Mouse (Mus musculus): Measurements from ENCODE around the gene Zbtb24. TPM values are rescaled to one million over a fixed set of nuclear protein-coding genes. Genes with fewer than 3 reads are reported as not detected.
A peak's percentile ranks its signal among the peaks of the same experiment; 100 is the strongest.
"Not testable (repeated sequence)": the region's sequence is repeated elsewhere in the genome, so short reads cannot be mapped to it uniquely, and the experiment has no call there.

The Zbtb24 gene
- 10 to 100 TPM; 16.3 to 17.2 TPM for total RNA-seq (2021)
- long read RNA-seq, transcript Zbtb24-201 (7 exons, 2,844 nt) = major isoform, 7 of 8 reads
- long read RNA-seq, partial matches to known transcripts = 0 of 8 reads
- long read RNA-seq, other reads (novel, unspliced or antisense) = 1 of 8 reads

DNA sequence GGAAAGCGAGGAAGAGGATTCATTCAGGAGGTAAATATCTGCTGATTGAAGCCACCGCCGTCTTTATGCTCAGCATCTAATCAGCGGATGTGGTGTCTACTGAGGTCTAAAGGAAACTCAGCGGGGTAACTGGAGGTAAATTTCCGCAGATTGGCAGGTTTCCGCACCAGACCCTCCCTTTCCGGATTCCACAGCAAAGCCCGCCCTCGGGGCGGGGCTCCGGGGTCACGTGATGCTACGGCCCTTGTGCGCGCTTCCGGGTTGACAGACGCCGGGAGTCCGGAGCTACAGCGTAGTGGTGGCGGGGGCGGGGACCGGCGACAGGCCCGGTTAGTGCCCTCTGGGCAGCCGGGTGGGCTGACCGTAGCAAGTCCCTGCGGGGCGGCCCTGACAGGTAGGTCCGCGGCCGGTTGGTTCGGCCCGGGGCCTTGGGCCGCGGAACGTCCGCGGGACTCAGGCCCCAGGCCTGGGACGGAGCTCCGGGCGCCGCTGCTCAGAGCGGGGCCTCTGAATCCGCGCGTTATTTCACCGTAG is at the start of gene Zbtb24:
Gene Zbtb24 (plus strand): TSS at position 247 of the 534 bp plus-strand sequence.
- DNase-seq (ENCODE audit: low spot score in 2 of 2) = peak; percentile 93 to 95

- no peak for DNase-seq (ENCODE audit: low spot score in 2 of 2)
These were observed 49.1 kb upstream of the Zbtb24 start for GRCm38 (mm10) chr10:41401097-41401496.

DNA sequence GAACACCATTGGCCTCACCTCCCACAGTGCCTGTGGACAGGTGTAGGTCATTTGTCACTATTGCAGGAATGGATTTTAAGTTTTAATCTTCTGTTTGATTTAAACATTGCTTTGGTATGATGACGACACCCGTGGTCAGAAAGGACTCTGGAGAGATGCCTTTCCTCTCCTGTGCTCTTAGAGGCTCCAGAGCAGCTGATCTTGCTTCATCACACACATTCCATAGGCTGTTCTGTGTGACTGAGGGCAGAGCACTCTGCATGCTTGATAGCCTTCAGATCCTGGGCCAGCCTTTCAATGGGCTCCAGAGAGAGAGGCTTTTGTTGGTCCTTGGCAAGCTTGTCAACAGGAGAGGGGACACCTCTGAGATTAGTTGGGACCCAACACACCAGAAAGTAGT is 46.8 kb upstream of the Zbtb24 start:
- no peak for DNase-seq (ENCODE audit: low spot score in 2 of 2)

DNA sequence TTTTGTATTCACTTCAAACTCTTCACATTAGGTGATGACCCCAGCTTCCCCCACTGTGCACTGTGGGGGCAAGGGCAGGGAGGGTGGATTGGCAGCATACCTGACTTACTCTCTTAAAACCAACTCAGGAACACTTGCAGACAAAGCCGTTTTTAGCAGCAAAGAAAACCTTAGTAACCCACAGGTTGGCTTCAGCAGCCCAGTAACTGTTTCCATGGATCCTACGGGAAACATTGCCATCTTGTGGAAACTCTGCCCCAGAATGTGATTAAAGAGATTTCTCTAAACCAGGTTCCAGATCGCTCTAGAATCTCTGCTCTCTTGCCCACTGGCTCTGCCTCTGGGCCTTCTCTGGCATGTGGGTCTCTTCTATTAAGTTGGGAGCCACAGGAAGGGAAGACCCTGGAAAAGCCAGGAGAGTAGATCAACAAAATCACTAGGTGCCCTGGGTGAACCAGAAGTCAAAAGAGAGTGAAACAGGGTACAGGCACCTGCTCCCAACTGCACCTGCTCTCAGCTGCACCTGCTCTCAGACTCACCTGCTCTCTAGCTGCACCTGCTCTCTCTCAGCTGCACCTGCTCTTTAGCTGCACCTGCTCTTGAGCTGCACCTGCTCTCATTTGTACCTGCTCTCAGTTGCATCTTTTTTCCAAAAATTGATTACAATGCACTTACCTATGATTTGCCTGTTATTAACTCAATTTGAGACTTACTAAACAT is 46.1 kb upstream of the Zbtb24 start:
- DNase-seq (ENCODE audit: low spot score in 2 of 2) = peak; percentile 27 to 39

DNA sequence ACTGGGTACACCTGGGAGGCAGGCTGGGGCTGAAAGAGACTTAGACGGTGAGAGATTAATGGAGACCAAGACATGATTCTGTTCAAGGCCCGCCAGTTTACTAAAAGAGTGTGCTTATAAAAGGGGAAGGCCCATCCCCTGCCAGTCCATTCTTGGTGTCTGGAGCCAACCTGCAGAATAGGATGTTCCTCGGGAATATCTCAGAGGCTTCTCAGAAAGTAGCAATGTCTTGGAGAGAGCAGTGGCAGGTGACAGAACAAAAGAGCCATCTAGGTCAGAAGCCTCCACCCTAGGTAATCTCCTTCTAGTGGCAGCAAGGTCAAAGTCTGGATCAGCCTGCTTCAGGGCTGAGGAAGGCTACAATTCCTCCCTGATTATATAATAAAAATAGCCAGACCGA is 40.0 kb upstream of the Zbtb24 start:
- not testable (repeated sequence) for DNase-seq (ENCODE audit: low spot score in 2 of 2)

DNA sequence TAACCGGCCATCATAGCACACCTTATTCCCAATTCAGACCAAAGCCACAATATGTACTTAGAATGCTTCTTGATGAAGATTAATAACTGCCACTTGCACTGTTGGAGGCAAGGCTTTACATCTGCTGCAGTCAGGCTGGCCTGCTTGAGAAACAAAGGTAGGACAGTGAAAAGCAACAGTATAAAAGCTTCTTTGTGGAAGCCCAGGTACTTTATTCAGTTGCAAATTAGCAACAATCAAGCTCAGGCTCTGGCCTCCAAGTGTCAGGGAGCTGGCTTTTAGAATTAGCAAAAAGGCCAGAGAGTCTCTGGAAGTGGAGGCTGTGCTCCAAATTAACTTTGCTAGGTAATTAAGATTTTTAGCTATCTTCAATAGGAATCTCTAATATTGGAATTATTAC is 39.4 kb upstream of the Zbtb24 start:
- not testable (repeated sequence) for DNase-seq (ENCODE audit: low spot score in 2 of 2)

GRCm38 (mm10) chr10:41413471-41413870 is 36.7 kb upstream of the Zbtb24 start:
- not testable (repeated sequence) for DNase-seq (ENCODE audit: low spot score in 2 of 2)

- DNase-seq (ENCODE audit: low spot score in 2 of 2) = not testable (repeated sequence)
These were observed 34.8 kb upstream of the Zbtb24 start for GRCm38 (mm10) chr10:41415368-41415767.

DNA sequence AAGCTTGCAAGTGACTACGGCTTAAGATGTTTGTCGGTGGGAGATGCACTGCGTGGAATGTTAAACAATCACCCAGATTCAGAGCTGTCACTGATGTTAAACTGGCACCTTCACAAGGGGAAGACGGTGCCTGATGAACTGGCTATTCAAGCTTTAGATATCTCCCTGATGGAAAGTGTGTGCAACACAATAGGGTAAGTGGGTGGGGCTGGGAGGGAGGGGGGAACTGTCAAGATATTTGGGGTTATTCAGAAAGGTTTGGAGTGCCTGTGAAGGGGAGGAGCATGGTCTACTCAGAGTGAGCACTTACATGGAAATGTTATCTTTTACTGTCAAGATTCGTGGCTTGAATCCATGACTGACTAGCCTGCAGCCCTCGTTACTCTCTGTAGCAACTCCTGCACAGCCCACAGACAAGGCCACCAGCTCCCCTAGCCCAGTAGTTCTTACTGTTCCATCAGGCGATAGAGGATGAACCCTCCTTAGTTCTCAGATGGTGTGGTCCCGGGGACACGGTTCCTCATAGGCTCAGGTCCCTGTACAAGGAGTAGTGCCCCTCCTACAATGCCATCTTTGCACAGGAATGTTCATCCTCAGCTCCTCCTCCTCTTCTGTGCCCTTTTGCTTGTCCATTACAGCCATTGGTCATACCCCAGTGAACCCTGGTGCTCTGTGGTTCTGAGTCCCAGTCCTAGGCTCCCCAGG is 29.5 kb upstream of the Zbtb24 start:
- no peak for DNase-seq (ENCODE audit: low spot score in 2 of 2)

- no peak for DNase-seq (ENCODE audit: low spot score in 2 of 2)
These were observed 26.5 kb upstream of the Zbtb24 start for GRCm38 (mm10) chr10:41423681-41424080.

- no peak for DNase-seq (ENCODE audit: low spot score in 2 of 2)
These were observed 23.8 kb upstream of the Zbtb24 start for GRCm38 (mm10) chr10:41426368-41426767.

GRCm38 (mm10) chr10:41434624-41435023 is 15.6 kb upstream of the Zbtb24 start:
- DNase-seq (ENCODE audit: low spot score in 2 of 2) = peak; percentile 38 to 51

DNA sequence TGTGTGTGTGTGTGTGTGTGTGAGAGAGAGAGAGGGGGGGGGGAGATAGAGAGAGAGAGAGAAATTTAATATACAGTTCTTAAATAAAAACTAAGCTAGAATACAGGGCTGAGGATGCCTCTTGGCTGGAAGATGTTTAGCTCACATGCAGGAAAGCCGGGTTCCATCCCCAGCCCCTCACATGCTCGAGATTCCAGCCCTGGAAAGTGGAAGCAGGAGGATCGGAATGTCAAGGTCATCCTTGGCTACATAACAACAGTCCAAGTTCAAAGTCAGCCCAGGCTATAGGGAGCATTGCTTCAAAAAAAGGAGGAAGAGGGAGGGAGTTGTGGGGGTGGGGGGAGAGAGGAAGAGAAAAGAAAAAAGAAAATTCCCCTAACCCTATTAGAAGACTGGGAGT is 15.0 kb upstream of the Zbtb24 start:
- no peak for DNase-seq (ENCODE audit: low spot score in 2 of 2)

DNA sequence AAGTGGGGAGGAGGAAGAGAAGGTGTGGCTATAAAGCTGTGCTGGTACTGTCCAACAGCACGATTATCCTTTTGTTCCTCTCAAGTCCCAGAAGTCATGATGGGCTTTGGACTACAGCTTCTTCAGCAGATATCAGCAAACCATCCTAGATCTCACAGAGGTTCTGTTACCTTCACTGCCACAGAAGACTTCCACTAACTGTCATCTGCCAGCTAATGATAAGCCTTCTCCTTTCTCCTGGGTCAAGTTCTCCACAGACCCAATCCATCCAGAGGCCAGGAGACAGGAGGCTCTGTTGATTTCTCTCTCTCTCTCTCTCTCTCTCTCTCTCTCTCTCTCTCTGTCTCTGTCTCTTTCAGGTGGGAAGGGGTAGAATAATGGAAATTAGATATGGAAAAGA is 2.0 kb upstream of the Zbtb24 start:
- DNase-seq (ENCODE audit: low spot score in 2 of 2) = no peak

- DNase-seq (ENCODE audit: low spot score in 2 of 2) = peak in 1 of 2 experiments; percentile 18
These were observed 499 bp upstream of the Zbtb24 start for GRCm38 (mm10) chr10:41449684-41450083.

DNA sequence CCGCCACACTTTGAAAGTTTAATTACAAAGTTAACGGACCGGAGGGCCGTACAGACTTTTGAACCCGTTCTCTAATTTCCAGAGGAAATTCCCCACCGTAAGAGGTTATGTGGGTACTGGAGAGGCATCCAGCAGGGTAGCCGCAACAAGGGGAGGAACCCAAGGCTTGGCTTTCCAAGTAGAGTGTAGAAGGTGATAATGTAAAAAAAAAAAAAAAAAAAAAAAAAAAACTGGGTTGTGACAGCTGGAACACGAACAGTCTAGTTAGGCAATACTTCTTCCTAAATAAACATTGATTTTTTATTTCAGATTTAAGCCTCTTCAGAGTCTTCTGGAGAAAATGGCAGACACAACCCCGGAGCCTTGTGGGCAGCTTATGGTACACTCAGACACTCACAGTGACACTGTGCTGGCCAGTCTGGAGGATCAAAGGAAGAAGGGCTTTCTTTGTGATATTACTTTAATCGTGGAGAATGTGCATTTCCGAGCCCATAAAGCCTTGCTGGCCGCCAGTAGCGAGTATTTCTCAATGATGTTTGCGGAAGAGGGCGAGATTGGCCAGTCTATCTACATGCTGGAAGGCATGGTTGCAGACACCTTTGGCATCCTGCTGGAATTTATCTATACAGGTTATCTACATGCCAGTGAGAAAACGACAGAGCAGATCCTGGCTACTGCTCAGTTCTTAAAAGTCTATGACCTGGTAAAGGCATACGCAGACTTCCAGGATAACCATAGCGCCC is 768 bp downstream of the Zbtb24 start:
- DNase-seq (ENCODE audit: low spot score in 2 of 2) = no peak

GRCm38 (mm10) chr10:41451656-41452055 is 1.5 kb downstream of the Zbtb24 start:
- no peak for DNase-seq (ENCODE audit: low spot score in 2 of 2)

DNA sequence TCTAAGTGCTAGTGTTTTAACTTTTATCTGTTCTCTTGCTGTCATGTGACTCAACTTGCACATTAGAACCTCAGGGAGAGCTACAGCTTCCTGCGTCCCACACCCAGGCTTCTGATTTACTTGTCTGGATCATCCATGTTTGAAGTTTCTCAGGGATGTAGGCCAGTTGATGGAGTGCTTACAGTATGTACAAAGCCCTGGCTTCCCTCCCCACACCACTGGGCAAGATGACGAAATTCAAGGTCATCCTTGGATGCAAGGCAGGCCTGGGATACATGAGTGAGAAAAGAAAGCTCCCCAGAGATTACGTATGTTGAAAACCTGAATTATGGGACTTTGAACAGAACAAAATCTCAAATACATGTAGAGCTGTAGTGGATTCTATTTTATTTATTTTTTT is 2.6 kb downstream of the Zbtb24 start:
- DNase-seq (ENCODE audit: low spot score in 2 of 2) = no peak

DNA sequence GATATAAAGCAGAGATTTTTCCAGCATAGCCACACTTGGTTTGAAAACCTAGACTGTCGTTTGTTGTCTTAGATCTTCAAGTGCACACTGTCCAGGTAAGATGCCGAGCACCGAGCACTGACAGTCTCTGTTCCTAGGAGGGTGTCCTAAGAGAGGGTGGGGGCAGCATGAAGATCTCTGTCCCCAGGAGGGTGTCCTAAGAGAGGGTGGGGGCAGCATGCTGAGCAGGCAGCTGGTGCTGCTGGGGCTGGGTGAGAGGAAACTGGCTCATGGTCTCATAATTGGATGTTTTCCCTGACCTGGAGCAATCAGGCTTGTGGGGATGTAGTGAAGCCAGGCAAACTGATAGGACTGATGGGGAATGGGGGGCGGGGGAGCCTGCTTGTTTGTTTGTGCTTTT is 9.8 kb downstream of the Zbtb24 start:
- DNase-seq (ENCODE audit: low spot score in 2 of 2) = no peak

GRCm38 (mm10) chr10:41460501-41460900 is 10.3 kb downstream of the Zbtb24 start:
- DNase-seq (ENCODE audit: low spot score in 2 of 2) = no peak

- peak in 1 of 2 experiments; percentile 17 for DNase-seq (ENCODE audit: low spot score in 2 of 2)
These were observed 11.0 kb downstream of the Zbtb24 start for GRCm38 (mm10) chr10:41461057-41461722.
